Mouse (Mus musculus): ENCODE measurements at regions not wholly inside any gene's neighbourhood (a gene's known extent, or its start where the extent isn't known, plus 50 kb on each side); places are given as distances from the start of the nearest gene placed in this dataset.

GRCm38 (mm10) chr5:73797980-73798379, 146.8 kb downstream of the Spata18 start:
- no peak for DNase-seq

DNA sequence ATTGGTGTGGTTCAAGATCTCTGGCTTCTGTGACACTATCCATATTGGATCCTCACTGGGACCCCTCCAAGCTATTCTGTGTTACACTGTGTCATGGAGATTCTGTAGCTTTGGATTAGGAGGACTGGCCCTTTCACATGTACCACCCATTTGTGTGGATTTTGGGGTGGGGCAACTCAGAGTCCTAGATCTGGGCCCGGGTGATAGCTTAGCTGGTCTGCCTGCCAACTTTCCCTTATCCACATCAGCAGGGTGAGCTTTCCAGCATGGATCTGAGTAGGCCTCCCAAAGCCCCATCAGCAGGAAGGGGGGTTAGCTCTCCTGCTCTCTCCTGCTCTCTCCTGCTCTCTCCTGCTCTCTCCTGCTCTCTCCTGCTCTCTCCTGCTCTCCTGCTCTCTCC, 152.3 kb downstream of the Spata18 start:
- DNase-seq, result no peak

DNA sequence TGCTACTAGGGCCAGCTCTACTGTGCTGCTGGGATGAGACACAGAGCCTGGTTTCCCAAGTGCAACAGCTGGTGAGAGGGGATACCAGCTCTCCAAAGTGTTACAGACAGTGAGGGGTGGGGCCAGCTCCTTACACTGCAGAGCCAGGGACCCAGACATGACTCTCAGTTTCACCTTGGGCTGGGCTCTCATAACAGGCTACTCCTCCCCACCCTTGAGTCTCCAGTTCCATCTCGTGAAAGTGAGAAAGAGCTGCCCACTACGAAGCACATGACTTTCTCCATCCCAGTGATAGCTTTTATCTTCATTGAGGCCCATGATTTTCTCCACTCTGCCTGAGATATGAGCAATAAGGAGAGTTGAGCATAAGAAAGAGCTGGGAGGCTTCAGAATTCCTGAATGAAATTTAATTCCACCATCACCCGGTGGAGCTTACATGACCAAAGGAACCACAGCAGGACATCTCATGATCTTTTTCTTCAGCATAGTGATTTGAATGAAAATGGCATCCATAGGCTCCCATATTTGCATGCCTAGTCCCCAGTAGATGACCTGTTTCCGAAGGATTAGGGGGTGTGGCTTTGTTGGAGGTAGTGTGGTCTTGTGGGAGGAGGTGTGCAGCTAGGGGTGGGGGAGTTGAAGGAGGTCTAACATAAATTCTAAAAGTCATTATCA, 153.5 kb downstream of the Spata18 start:
- DNase-seq, result no peak

- no peak for DNase-seq
These were observed 159.5 kb downstream of the Spata18 start for GRCm38 (mm10) chr5:73810660-73811059.

GRCm38 (mm10) chr5:73811094-73811521, 159.9 kb downstream of the Spata18 start:
- DNase-seq, result no peak

DNA sequence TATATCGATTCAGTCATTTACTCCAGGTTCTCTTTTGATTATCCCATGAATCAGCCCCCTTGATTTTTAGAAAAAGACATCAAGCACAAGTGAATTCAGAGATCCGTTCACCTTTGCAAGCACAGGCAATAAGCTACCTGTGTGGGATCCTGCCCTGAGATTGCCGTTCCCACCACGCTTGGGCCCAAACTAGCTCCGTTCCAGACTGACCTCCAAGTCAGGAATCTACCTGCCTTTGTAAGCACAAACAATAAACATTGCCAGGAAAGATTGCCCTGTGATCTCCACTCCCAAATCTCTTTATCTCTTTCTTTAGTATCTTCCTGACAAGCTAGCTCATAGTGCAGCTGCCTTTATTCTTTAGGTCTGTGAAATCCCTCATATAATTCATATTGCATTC, 164.6 kb downstream of the Spata18 start:
- no peak for DNase-seq

GRCm38 (mm10) chr5:73817180-73817579, 166.0 kb downstream of the Spata18 start:
- no peak for DNase-seq

GRCm38 (mm10) chr5:73821956-73822545, 170.9 kb downstream of the Spata18 start:
- no peak for DNase-seq

DNA sequence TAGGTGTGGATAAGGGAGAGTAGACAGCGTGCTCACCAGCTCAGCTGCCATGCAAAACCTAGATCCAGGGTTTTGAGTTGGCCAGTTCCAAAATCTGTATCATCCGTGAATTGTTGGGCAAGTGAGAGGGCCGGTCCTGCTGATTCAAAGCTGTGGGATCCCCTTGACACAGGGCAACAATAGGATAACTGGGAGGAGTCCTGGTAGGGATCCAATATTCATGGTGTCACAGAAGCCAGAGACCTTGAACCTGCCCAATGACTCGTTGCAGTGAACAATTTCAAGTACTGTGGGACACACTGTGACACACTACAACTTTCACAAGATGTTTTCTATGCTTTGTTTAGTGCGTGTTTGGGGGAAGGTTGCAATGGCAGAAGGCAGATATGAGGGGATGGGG, 172.2 kb downstream of the Spata18 start:
- no peak for DNase-seq

- no peak for DNase-seq
These were observed 175.8 kb downstream of the Spata18 start for GRCm38 (mm10) chr5:73826941-73827340.

- no peak for DNase-seq
These were observed 182.5 kb downstream of the Spata18 start for GRCm38 (mm10) chr5:73833721-73834120.

DNA sequence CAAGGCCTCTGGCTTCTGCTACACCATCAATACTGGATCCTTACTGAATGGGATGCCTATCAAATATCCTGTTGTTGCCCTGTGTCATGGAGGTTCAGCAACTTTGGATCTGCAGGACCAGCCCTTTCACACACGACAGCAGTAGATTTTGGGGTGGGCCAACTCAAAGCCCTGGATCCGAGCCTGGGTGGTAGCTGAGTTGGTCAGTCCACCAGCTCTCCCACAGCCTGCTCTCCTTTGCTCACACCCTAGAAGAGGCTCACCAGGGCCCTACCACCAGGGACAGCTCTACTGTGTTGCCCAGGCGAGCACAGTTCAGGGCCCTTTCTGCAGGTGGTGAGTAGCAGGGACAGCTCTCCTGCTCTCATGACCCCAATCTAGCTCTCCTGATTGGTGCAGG, 192.6 kb downstream of the Spata18 start:
- no peak for DNase-seq

DNA sequence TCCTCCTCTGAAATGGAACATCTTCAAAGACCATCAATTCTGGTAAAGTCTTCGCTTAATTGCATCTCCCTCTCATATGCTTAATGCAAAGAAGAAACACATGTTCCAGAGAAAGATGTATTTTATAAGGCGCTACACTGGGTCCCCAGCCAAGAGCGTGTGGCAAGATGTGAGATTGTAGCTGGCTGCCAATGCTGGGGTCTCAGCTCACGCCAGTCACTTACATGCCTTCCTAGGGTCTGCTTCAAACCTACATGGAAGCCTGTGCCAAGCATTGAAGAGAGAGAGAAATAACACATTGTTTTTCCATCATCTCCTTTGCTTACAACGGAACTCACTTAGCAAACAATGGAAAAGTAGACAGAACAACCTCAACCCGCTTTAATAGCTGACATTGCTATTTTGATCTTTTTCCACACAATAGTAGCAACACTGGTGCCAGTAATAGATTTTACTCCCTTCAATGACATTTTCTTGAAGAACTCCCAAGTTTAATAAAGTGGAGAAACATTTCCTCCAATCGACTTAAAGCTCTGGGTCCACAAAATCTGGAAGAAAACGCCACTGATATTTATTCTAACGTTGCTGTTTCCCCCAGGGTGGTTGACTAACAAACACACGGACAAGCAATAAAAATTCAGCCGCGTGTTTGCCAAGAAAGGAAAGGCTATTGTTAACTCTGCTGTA, 195.1 kb downstream of the Spata18 start:
- DNase-seq, result peak; percentile 15

DNA sequence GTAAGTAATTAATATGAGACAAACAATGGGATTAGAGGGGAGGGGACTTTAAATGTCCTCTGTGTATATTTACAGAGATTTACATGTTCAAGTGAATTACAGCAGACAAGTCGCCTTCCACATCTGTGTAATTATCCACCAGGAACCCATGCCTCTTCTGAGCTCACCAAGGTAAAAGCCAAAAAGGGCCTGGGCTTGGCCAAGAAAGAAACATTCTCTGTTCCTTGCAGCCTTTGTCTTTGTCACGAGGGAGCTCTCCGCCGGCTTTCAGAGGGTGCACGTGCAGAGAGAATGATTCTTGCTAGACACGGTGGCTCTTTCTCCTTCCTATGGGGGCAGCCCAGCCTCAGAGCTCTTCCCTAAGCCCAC, 195.6 kb downstream of the Spata18 start:
- DNase-seq, result no peak

- no peak for DNase-seq
These were observed 200.3 kb downstream of the Spata18 start for GRCm38 (mm10) chr5:73851501-73851900.

GRCm38 (mm10) chr5:73854025-73854773, 203.0 kb downstream of the Spata18 start:
- peak; percentile 83 for DNase-seq

- DNase-seq, result peak; percentile 57
These were observed 203.7 kb downstream of the Spata18 start for GRCm38 (mm10) chr5:73854774-73855371.

DNA sequence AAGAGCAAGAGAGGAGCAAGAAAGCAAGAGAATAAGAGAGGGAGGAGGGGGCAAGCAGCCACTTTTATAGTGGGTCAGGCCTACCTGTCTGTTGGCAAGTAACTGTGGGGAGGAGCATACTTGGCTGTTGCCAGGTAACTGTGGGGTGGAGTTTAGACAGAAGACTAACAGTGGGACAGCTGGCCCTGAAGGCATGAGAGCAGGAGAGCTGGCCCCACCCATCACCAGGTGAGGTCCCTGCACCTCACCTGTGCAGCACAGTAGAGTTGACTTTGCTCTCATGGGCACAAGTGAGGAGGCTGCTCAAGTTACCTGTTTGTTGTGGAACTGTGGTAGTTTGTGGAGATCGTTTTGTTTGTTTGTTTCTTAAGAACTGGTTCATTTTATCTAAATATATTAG, 208.1 kb downstream of the Spata18 start:
- DNase-seq, result no peak

- peak; percentile 60 for DNase-seq
These were observed 204.0 kb downstream of the Usp46 start for GRCm38 (mm10) chr5:73864138-73864761.

- DNase-seq, result no peak
These were observed 195.4 kb downstream of the Usp46 start for GRCm38 (mm10) chr5:73872641-73873421.

- no peak for DNase-seq
These were observed 193.5 kb downstream of the Usp46 start for GRCm38 (mm10) chr5:73874770-73875169.

DNA sequence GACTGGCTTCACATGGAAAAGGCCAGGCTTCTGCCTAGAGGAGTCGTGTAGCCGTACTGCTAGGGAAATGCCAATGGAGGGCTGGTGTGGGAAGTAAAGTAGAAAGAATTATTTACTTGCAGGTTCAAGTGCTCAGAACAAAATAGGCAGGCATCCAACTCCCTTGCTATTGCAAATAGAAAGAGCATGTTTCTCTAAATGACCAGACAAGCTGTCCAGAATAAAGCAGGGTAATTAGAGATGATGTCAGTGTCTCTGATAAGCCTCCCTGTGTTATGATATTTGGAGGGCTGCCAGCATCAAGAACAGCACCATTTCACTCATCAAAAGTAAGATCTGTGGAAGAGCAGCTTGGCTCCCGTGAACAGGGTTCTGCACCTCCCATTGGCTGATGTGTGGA, 192.4 kb downstream of the Usp46 start:
- DNase-seq, result peak; percentile 28
